Mouse (Mus musculus): Measurements from ENCODE around the gene Nmnat1. TPM values are rescaled to one million over a fixed set of nuclear protein-coding genes. Genes with fewer than 3 reads are reported as not detected.
"Not testable (repeated sequence)": the region's sequence is repeated elsewhere in the genome, so short reads cannot be mapped to it uniquely, and the experiment has no call there.

Nmnat1 gene
- polyA plus RNA-seq, 1 experiment: 4.5 TPM

GRCm38 (mm10) chr4:149469557-149469956 lies 15.4 kb downstream of the Nmnat1 start:
- Histone ChIP-seq H3K4me3 (replicated peaks; ENCODE audit: extremely low read depth, low read depth, low read length) (no peak overlapping the region), H3K4me1 (ENCODE audit: control insufficient read depth, insufficient read depth, low read length) (no peaks in the 10 kb centered on the region)
- TF ChIP-seq POLR2A (IDR thresholded peaks at IDR 0.05; ENCODE audit: borderline replicate concordance, extremely low read depth, low read depth, low read length): no peak
- no peak for TF ChIP-seq CTCF (IDR thresholded peaks at IDR 0.05; ENCODE audit: insufficient read depth, low read length)
- DNase-seq: no peak
- 88% methylated on average over 3 of the region's 3 CpGs for WGBS

DNA sequence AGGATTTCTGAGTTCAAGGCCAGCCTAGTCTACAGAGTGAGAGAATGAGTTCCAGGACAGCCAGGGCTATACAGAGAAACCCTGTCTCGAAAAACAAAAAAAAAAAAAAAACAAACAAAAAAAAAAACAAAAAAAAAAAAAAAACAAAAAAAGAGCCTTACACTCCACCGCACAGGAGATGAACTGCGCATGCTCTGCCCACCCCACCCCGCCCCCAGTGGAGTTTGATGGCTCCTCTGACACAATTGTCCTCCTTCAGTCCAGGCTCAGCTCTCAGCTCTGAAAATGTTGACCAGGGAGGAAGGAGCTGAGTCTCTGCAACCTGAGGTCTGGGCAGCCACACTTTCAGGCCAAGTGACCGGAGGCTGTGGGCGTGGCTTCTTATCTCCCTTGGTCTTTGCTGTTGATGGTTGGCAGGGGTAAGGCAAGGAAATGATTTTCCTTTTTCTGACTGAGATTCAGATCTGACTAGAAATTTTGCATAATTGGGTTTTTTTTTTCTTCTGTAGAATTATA lies 21.5 kb downstream of the Nmnat1 start:
- WGBS: 69% methylated on average over 6 of the region's 6 CpGs
- no peaks in the 10 kb centered on the region for H3K4me1 ChIP-seq (ENCODE audit: control insufficient read depth, insufficient read depth, low read length)
- H3K4me3 ChIP-seq (replicated peaks; ENCODE audit: extremely low read depth, low read depth, low read length): no peak overlapping the region
- DNase-seq: no peak
- no peak for TF ChIP-seq CTCF (IDR thresholded peaks at IDR 0.05; ENCODE audit: insufficient read depth, low read length)
- no peak for TF ChIP-seq POLR2A (IDR thresholded peaks at IDR 0.05; ENCODE audit: borderline replicate concordance, extremely low read depth, low read depth, low read length)

DNA sequence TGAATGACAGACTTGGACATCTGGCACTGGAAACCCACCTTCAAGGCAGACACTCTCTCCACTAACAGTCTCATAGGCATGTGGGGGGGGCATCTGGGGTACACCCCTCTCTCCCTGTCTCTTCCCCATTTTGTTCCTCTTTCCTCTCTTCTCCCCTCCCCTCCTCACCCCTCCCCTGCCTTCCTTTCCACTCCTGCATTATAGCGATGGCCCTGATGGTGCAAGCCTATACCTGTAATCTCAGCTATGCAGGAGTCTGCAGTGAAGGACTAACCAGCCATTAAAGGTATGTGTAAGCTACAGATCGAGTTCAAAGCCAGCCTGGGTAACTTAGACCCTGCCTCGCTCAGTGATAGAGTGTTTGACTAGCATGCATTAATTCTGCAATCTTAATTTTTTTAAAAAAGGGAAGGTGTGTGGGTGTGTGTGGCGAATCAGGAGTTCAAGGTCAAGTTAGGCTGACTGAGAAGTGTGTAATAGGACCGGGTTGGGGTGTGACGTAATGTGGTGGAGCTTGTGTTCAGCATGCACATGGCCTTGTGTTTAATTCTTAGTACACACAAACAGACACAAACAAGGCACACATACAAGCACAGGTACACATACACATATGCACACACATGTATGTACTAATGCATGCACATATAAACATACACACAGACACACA lies 22.6 kb downstream of the Nmnat1 start:
- Histone ChIP-seq H3K4me1 (ENCODE audit: control insufficient read depth, insufficient read depth, low read length) (no peaks in the 10 kb centered on the region), H3K4me3 (replicated peaks; ENCODE audit: extremely low read depth, low read depth, low read length) (no peak overlapping the region)
- no peak for TF ChIP-seq POLR2A (IDR thresholded peaks at IDR 0.05; ENCODE audit: borderline replicate concordance, extremely low read depth, low read depth, low read length)
- no peak for TF ChIP-seq CTCF (IDR thresholded peaks at IDR 0.05; ENCODE audit: insufficient read depth, low read length)
- WGBS: 62% methylated on average over 6 of the region's 6 CpGs
- no peak for DNase-seq

GRCm38 (mm10) chr4:149461579-149462304 lies 23.3 kb downstream of the Nmnat1 start:
- Histone ChIP-seq H3K4me1 (ENCODE audit: control insufficient read depth, insufficient read depth, low read length) (no peaks in the 10 kb centered on the region), H3K4me3 (replicated peaks; ENCODE audit: extremely low read depth, low read depth, low read length) (no peak overlapping the region)
- DNase-seq: no peak
- WGBS: 51% methylated on average over 7 of the region's 7 CpGs
- no peak for TF ChIP-seq CTCF (IDR thresholded peaks at IDR 0.05; ENCODE audit: insufficient read depth, low read length)
- no peak for TF ChIP-seq POLR2A (IDR thresholded peaks at IDR 0.05; ENCODE audit: borderline replicate concordance, extremely low read depth, low read depth, low read length)

DNA sequence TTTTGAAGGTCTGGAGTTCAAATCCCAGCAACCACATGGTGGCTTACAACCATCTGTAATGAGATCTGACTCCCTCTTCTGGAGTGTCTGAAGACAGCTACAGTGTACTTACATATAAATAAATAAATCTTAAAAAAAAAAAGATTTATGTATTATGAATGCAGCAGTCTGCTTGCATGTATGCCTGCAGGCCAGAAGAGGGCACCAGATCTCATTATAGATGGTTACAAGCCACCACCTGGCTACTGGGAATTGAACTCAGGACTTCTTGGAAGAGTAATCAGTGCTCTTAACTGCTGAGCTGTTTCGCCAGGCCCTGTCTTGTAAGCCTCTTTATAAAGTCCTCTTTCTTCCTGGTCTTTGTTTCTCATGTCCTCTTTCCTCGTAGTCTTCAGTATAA lies 24.5 kb downstream of the Nmnat1 start:
- WGBS: 98% methylated on average over 2 of the region's 2 CpGs
- H3K4me3 ChIP-seq (replicated peaks; ENCODE audit: extremely low read depth, low read depth, low read length); DNase-seq; H3K4me1 ChIP-seq (ENCODE audit: control insufficient read depth, insufficient read depth, low read length): not testable (repeated sequence)

DNA sequence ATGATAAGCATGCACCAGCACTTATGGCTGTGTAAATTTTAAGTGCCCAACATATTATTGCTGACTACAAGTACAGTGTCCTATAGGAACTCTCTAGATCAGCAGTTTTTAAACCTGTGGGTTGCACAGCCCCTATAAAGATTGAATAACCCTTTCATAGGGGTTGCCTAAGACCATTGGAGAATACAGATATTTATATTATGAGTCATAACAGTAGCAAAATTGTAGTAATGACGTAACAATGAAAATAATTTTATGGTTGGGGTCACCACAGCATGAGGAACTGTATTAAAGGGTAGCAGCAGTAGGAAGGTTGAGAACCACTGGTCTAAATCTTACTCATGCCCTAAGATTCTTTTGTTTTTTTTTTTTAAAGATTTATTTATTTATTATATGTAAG lies 25.6 kb downstream of the Nmnat1 start:
- no peak for TF ChIP-seq CTCF (IDR thresholded peaks at IDR 0.05; ENCODE audit: insufficient read depth, low read length)
- no peak for TF ChIP-seq POLR2A (IDR thresholded peaks at IDR 0.05; ENCODE audit: borderline replicate concordance, extremely low read depth, low read depth, low read length)
- H3K4me1 ChIP-seq (ENCODE audit: control insufficient read depth, insufficient read depth, low read length): no peaks in the 10 kb centered on the region
- WGBS: 69% methylated on average over 1 of the region's 1 CpGs
- H3K4me3 ChIP-seq (replicated peaks; ENCODE audit: extremely low read depth, low read depth, low read length): no peak overlapping the region
- no peak for DNase-seq

DNA sequence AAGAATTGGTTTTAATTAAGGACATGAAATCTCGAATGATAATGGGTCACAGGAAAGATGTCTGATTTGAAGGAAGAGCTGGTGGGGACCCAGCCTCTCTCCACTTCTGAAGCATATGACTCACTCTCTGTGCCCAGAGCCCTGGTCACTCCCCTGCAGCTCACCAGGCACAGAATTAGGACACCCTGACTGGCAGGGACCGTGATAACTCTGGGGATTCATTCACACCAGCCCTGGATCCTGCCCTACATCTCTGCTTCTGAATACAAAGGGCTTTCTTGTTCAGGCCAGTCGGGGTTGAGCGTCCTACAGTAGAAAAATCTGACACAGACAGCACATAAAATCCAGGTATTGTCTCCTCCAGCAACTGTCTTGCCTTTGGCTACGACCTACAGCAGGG lies 26.5 kb downstream of the Nmnat1 start:
- 63% methylated on average over 5 of the region's 5 CpGs for WGBS
- H3K4me3 ChIP-seq (replicated peaks; ENCODE audit: extremely low read depth, low read depth, low read length): no peak overlapping the region
- no peak for DNase-seq
- no peak for TF ChIP-seq POLR2A (IDR thresholded peaks at IDR 0.05; ENCODE audit: borderline replicate concordance, extremely low read depth, low read depth, low read length)
- TF ChIP-seq CTCF (IDR thresholded peaks at IDR 0.05; ENCODE audit: insufficient read depth, low read length): no peak
- no peaks in the 10 kb centered on the region for H3K4me1 ChIP-seq (ENCODE audit: control insufficient read depth, insufficient read depth, low read length)

GRCm38 (mm10) chr4:149457831-149458430 lies 27.1 kb downstream of the Nmnat1 start:
- no peaks in the 10 kb centered on the region for H3K4me1 ChIP-seq (ENCODE audit: control insufficient read depth, insufficient read depth, low read length)
- TF ChIP-seq CTCF (IDR thresholded peaks at IDR 0.05; ENCODE audit: insufficient read depth, low read length) (no peak), POLR2A (IDR thresholded peaks at IDR 0.05; ENCODE audit: borderline replicate concordance, extremely low read depth, low read depth, low read length) (no peak)
- DNase-seq: no peak
- no peak overlapping the region for H3K4me3 ChIP-seq (replicated peaks; ENCODE audit: extremely low read depth, low read depth, low read length)
- WGBS: 39% methylated on average over 6 of the region's 6 CpGs

GRCm38 (mm10) chr4:149457163-149457562 lies 27.8 kb downstream of the Nmnat1 start:
- WGBS: 84% methylated on average over 27 of the region's 27 CpGs
- not testable (repeated sequence) for H3K4me1 ChIP-seq (ENCODE audit: control insufficient read depth, insufficient read depth, low read length); DNase-seq; H3K4me3 ChIP-seq (replicated peaks; ENCODE audit: extremely low read depth, low read depth, low read length)

GRCm38 (mm10) chr4:149454879-149455278 lies 30.1 kb downstream of the Nmnat1 start, which contains the start of gene Rbp7:
Gene Rbp7 (minus strand): TSS chr4:149454978.
- H3K4me3 ChIP-seq (replicated peaks; ENCODE audit: extremely low read depth, low read depth, low read length): no peak within 1 kb of the TSS
- DNase-seq: no peak
- H3K4me1 ChIP-seq (ENCODE audit: control insufficient read depth, insufficient read depth, low read length): no peaks in the 10 kb centered on the region
- TF ChIP-seq CTCF (IDR thresholded peaks at IDR 0.05; ENCODE audit: insufficient read depth, low read length) (no peak), POLR2A (IDR thresholded peaks at IDR 0.05; ENCODE audit: borderline replicate concordance, extremely low read depth, low read depth, low read length) (no peak)
- 43% methylated on average over 8 of the region's 8 CpGs for WGBS
